Mouse (Mus musculus) forebrain, embryonic 13.5 days (tissue): Measurements from ENCODE around the gene Rfx8. TPM values are rescaled to one million over a fixed set of nuclear protein-coding genes. Genes with fewer than 3 reads are reported as not detected.

Source experiments
- ATAC-seq: fragments of 200-750 bp; cut with Nextera tagmentation; 2 replicates; pipeline ENCODE4 v1.8.0; 2017
- H3K27ac ChIP-seq: fragments of 300-500 bp; sonication (generic); 2 replicates; pipeline ENCODE4 v1.5.1; 2015; ENCODE audit warnings: inconsistent platforms, mild to moderate bottlenecking, moderate library complexity
- H3K27me3 ChIP-seq: fragments of 300-500 bp; sonication (generic); 2 replicates; pipeline ENCODE4 v1.6.1; 2015; ENCODE audit warnings: mild to moderate bottlenecking, inconsistent platforms
- H3K36me3 ChIP-seq: fragments of 300-500 bp; sonication (generic); 2 replicates; pipeline ENCODE4 v1.6.1; 2015; ENCODE audit warnings: mild to moderate bottlenecking, inconsistent platforms; ENCODE audit not compliant: poor library complexity, severe bottlenecking
- H3K4me1 ChIP-seq: fragments of 300-500 bp; sonication (generic); 2 replicates; pipeline ENCODE4 v1.6.1; 2015; ENCODE audit warnings: inconsistent platforms
- H3K4me2 ChIP-seq: fragments of 300-500 bp; sonication (generic); 2 replicates; pipeline ENCODE4 v1.6.1; 2015; ENCODE audit warnings: inconsistent platforms, mild to moderate bottlenecking, moderate library complexity
- H3K4me3 ChIP-seq: fragments of 300-500 bp; sonication (generic); 2 replicates; pipeline ENCODE4 v1.5.1; 2015; ENCODE audit warnings: mild to moderate bottlenecking, inconsistent platforms
- H3K9ac ChIP-seq: fragments of 300-500 bp; sonication (generic); 2 replicates; pipeline ENCODE4 v1.6.1; 2015; ENCODE audit warnings: mild to moderate bottlenecking, inconsistent platforms
- H3K9me3 ChIP-seq: fragments of 300-500 bp; sonication (generic); replicated peaks from 2 replicates; pipeline ENCODE4 v1.6.1; 2016; ENCODE audit warnings: inconsistent platforms
- WGBS: fragments of 180-500 bp; shearing (Covaris S2); methylation state at CpG from one replicate; pipeline ENCODE4 v1.1.7; 2015; 5-methylcytosine and 5-hydroxymethylcytosine counted together
- polyA plus RNA-seq: library from polyadenylated mRNA; unstranded; fragments of >200 nt; fragmentation: Nextera tagmentation; extraction: Ambion mirVana; gene quantifications from 2 replicates; pipeline ENCODE4 v1.2.1, GENCODE M21; 2015

The Rfx8 gene
- polyA plus RNA-seq, 1 experiment from 2014 or later = 0.18 TPM

- no peak overlapping the region for H3K27ac ChIP-seq
- no peak overlapping the region for H3K9ac ChIP-seq
- no peak overlapping the region for H3K4me3 ChIP-seq
- H3K36me3 ChIP-seq = no peaks in the 10 kb centered on the region
- no peak overlapping the region for H3K4me2 ChIP-seq
- H3K27me3 ChIP-seq = no peaks in the 10 kb centered on the region
- ATAC-seq = no peak
- H3K9me3 ChIP-seq = no peaks in the 10 kb centered on the region
- peaks cover 12% of the 10 kb centered on the region for H3K4me1 ChIP-seq
- WGBS = 77% methylated on average over 4 of the region's 4 CpGs
Observed at GRCm38 (mm10) chr1:39710604-39711003, 10.2 kb downstream of the Rfx8 start.

GRCm38 (mm10) chr1:39710016-39710415 lies 10.8 kb downstream of the Rfx8 start:
- no peak for ATAC-seq
- H3K4me1 ChIP-seq = peaks cover 12% of the 10 kb centered on the region
- no peaks in the 10 kb centered on the region for H3K27me3 ChIP-seq
- no peaks in the 10 kb centered on the region for H3K9me3 ChIP-seq
- no peaks in the 10 kb centered on the region for H3K36me3 ChIP-seq
- no peak overlapping the region for H3K4me2 ChIP-seq
- no peak overlapping the region for H3K27ac ChIP-seq
- no peak overlapping the region for H3K9ac ChIP-seq
- H3K4me3 ChIP-seq = no peak overlapping the region
- WGBS = 97% methylated on average over 5 of the region's 5 CpGs

GRCm38 (mm10) chr1:39708778-39709177 lies 12.0 kb downstream of the Rfx8 start:
- H3K9me3 ChIP-seq = no peaks in the 10 kb centered on the region
- ATAC-seq = no peak
- WGBS = 80% methylated on average over 5 of the region's 5 CpGs
- no peak overlapping the region for H3K4me3 ChIP-seq
- H3K4me2 ChIP-seq = no peak overlapping the region
- H3K4me1 ChIP-seq = 0 out of 2 replicates have a peak, but pooled peaks cover under 1% of the 10 kb centered on the region
- H3K9ac ChIP-seq = no peak overlapping the region
- no peaks in the 10 kb centered on the region for H3K36me3 ChIP-seq
- H3K27me3 ChIP-seq = no peaks in the 10 kb centered on the region
- no peak overlapping the region for H3K27ac ChIP-seq

GRCm38 (mm10) chr1:39702216-39703046 lies 18.4 kb downstream of the Rfx8 start:
- H3K36me3 ChIP-seq = no peaks in the 10 kb centered on the region
- H3K4me1 ChIP-seq = peaks cover 38% of the 10 kb centered on the region
- peak; percentile 21; the same call in 1 of the 2 replicates for ATAC-seq
- H3K9me3 ChIP-seq = no peaks in the 10 kb centered on the region
- H3K4me2 ChIP-seq = no peak overlapping the region
- H3K27me3 ChIP-seq = no peaks in the 10 kb centered on the region
- H3K9ac ChIP-seq = no peak overlapping the region
- peak overlapping the region; percentile 36; the same call in 1 of the 2 replicates for H3K27ac ChIP-seq
- H3K4me3 ChIP-seq = no peak overlapping the region
- WGBS = 22% methylated on average over 18 of the region's 18 CpGs

- peak overlapping the region; percentile 11; the same call in 1 of the 2 replicates for H3K4me2 ChIP-seq
- H3K4me3 ChIP-seq = no peak overlapping the region
- peaks cover 5% of the 10 kb centered on the region; the same call in 1 of the 2 replicates for H3K27me3 ChIP-seq
- peaks cover 38% of the 10 kb centered on the region for H3K4me1 ChIP-seq
- peak overlapping the region; percentile 63; the same call in 1 of the 2 replicates for H3K27ac ChIP-seq
- no peaks in the 10 kb centered on the region for H3K36me3 ChIP-seq
- 0% methylated on average over 9 of the region's 9 CpGs for WGBS
- peak; percentile 85 for ATAC-seq
- no peaks in the 10 kb centered on the region for H3K9me3 ChIP-seq
- H3K9ac ChIP-seq = peak overlapping the region; percentile 39; the same call in 1 of the 2 replicates
Observed at GRCm38 (mm10) chr1:39701274-39701602, 19.6 kb downstream of the Rfx8 start.

- Histone ChIP-seq H3K36me3 (no peaks in the 10 kb centered on the region), H3K4me1 (peaks cover 38% of the 10 kb centered on the region), H3K9me3 (no peaks in the 10 kb centered on the region), H3K4me3 (no peak overlapping the region), H3K27me3 (peaks cover 7% of the 10 kb centered on the region; the same call in 1 of the 2 replicates), H3K9ac (peak overlapping the region; percentile 39; the same call in 1 of the 2 replicates), H3K27ac (peak overlapping the region; percentile 63; the same call in 1 of the 2 replicates), H3K4me2 (peak overlapping the region; percentile 11; the same call in 1 of the 2 replicates)
- peak; percentile 25; the same call in 1 of the 2 replicates for ATAC-seq
- 11% methylated on average over 7 of the region's 7 CpGs for WGBS
Observed at GRCm38 (mm10) chr1:39700599-39701273, 20.1 kb downstream of the Rfx8 start.

- H3K27ac ChIP-seq = no peak overlapping the region
Observed at GRCm38 (mm10) chr1:39698456-39698855, 22.3 kb downstream of the Rfx8 start.

GRCm38 (mm10) chr1:39695198-39695597 lies 25.6 kb downstream of the Rfx8 start:
- Histone ChIP-seq H3K9me3 (no peaks in the 10 kb centered on the region), H3K27me3 (peaks cover 7% of the 10 kb centered on the region), H3K4me3 (no peak overlapping the region), H3K9ac (no peak overlapping the region), H3K4me2 (no peak overlapping the region), H3K27ac (no peak overlapping the region), H3K36me3 (no peaks in the 10 kb centered on the region), H3K4me1 (peaks cover 18% of the 10 kb centered on the region)
- ATAC-seq = no peak
- 27% methylated on average over 4 of the region's 4 CpGs for WGBS

More at GRCm38 (mm10) chr1:39698456-39698855, 22.3 kb downstream of the Rfx8 start:
- WGBS = 23% methylated on average over 6 of the region's 6 CpGs
- Histone ChIP-seq H3K27me3 (peaks cover 7% of the 10 kb centered on the region), H3K4me2 (no peak overlapping the region), H3K9me3 (no peaks in the 10 kb centered on the region), H3K4me1 (peaks cover 48% of the 10 kb centered on the region), H3K36me3 (no peaks in the 10 kb centered on the region), H3K4me3 (no peak overlapping the region), H3K9ac (no peak overlapping the region)
- no peak for ATAC-seq

- Histone ChIP-seq H3K27me3 (peaks cover 7% of the 10 kb centered on the region), H3K36me3 (no peaks in the 10 kb centered on the region), H3K9ac (no peak overlapping the region), H3K9me3 (no peaks in the 10 kb centered on the region), H3K4me1 (peaks cover 16% of the 10 kb centered on the region; the same call in 1 of the 2 replicates), H3K27ac (no peak overlapping the region), H3K4me2 (no peak overlapping the region), H3K4me3 (no peak overlapping the region)
- WGBS = 34% methylated on average over 7 of the region's 7 CpGs
- no peak for ATAC-seq
Observed at GRCm38 (mm10) chr1:39694756-39695155, 26.0 kb downstream of the Rfx8 start.

- 77% methylated on average over 3 of the region's 3 CpGs for WGBS
Observed at GRCm38 (mm10) chr1:39691974-39692373, 28.8 kb downstream of the Rfx8 start.

GRCm38 (mm10) chr1:39691061-39691460 lies 29.7 kb downstream of the Rfx8 start:
- Histone ChIP-seq H3K36me3 (no peaks in the 10 kb centered on the region), H3K4me1 (peaks cover 10% of the 10 kb centered on the region; the same call in 1 of the 2 replicates), H3K27ac (no peak overlapping the region), H3K4me3 (no peak overlapping the region), H3K27me3 (no peaks in the 10 kb centered on the region; the same call in 1 of the 2 replicates), H3K9ac (no peak overlapping the region), H3K9me3 (no peaks in the 10 kb centered on the region), H3K4me2 (no peak overlapping the region)
- 60% methylated on average over 4 of the region's 4 CpGs for WGBS
- no peak for ATAC-seq

More at GRCm38 (mm10) chr1:39691974-39692373, 28.8 kb downstream of the Rfx8 start:
- ATAC-seq = no peak
- Histone ChIP-seq H3K4me1 (peaks cover 10% of the 10 kb centered on the region; the same call in 1 of the 2 replicates), H3K36me3 (no peaks in the 10 kb centered on the region), H3K9ac (no peak overlapping the region), H3K27me3 (peaks cover 7% of the 10 kb centered on the region), H3K27ac (no peak overlapping the region), H3K4me2 (no peak overlapping the region), H3K4me3 (no peak overlapping the region), H3K9me3 (no peaks in the 10 kb centered on the region)

GRCm38 (mm10) chr1:39688573-39688972 lies 32.2 kb downstream of the Rfx8 start:
- Histone ChIP-seq H3K9me3 (no peaks in the 10 kb centered on the region), H3K36me3 (no peaks in the 10 kb centered on the region), H3K27me3 (no peaks in the 10 kb centered on the region), H3K4me1 (no peaks in the 10 kb centered on the region), H3K4me2 (no peak overlapping the region), H3K4me3 (no peak overlapping the region), H3K27ac (no peak overlapping the region), H3K9ac (no peak overlapping the region)
- WGBS = 86% methylated on average over 6 of the region's 6 CpGs
- no peak for ATAC-seq
